Comparison of ENCODE assay signal across 10 mouse cellular contexts in the genomic region with DNA sequence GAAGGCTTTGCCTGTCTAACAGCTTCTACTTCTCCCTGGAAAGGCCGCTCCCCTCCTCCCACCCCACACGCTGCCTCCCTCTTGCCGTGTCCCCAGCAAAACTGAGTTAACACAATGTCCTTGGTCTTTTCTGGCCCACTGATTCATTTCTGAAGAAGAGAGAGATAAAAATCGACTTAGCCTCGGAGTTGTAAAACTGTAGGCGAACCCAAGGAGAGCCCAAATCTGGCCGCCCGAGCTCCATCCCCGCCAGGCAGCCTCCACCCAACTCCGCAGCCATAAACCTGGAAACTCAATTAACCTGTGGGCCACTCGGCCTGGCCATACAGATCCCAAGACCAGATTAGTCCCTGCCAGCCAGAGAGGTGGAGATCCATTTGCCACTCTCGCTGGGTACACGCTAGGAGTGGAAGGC. TPM values are rescaled to one million over a fixed set of nuclear protein-coding genes. Genes with fewer than 3 reads are reported as not detected.
DNase-seq lines count a peak whose midpoint lies in the region; ATAC-seq and TF ChIP-seq lines count a peak whose summit lies in the region.
"Had no signal": no experiment of that assay in that cellular context is flagged by ENCODE, and none has a peak within 500 bp of the region (broad histone marks: within the 10 kb centered on the region; RNA-seq: fewer than 3 reads in every experiment).

No protein-coding gene starts in this region.

- no peak overlapping the region for H3K9ac ChIP-seq in hindbrain, embryonic 14.5 days
- H3K9ac ChIP-seq in hindbrain, embryonic 16.5 days (ENCODE audit: low read depth, low read length): no peak overlapping the region
- H3K9ac ChIP-seq in ES-E14 (ENCODE audit: insufficient read depth, low read depth, low read length, poor library complexity, severe bottlenecking): no peak overlapping the region
- H3K9ac ChIP-seq: forebrain, postnatal 0 days had no signal

- H3K4me1 ChIP-seq in hindbrain, embryonic 14.5 days (replicated peaks; ENCODE audit: control insufficient read depth, insufficient read depth, low read length): no peaks in the 10 kb centered on the region
- H3K4me1 ChIP-seq in hindbrain, embryonic 16.5 days (ENCODE audit: control insufficient read depth, insufficient read depth, low read depth, low read length): no peaks in the 10 kb centered on the region
- H3K4me1 ChIP-seq in ES-E14 (ENCODE audit: control insufficient read depth in 2 of 2, insufficient read depth in 2 of 2, low read length in 2 of 2, poor library complexity in 1 of 2): peaks cover 0 to 27% of the 10 kb centered on the region in 2 experiments; a peak in 1 of 4 replicates
- H3K4me1 ChIP-seq in cortical plate, adult 2 months (ENCODE audit: control insufficient read depth, insufficient read depth, low read length): peaks cover 17% of the 10 kb centered on the region

- ATAC-seq in hindbrain, embryonic 14.5 days (ENCODE audit: low FRiP score): no peak
- ATAC-seq in hindbrain, embryonic 16.5 days: no peak
- ATAC-seq in monocyte, adult 5-6 weeks (replicated peaks; ENCODE audit: insufficient number of reproducible peaks, low FRiP score, low TSS enrichment, poor library complexity, severe bottlenecking): no peak
- ATAC-seq: forebrain, postnatal 0 days had no signal

- in situ Hi-C loops in ES-E14 (cut with MboI; ENCODE audit: low sequenced_read_pairs in 2 of 2, unreplicated experiment in 2 of 2): no loop called here

- no peak for TF ChIP-seq CTCF in cortical plate, adult 2 months (IDR thresholded peaks at IDR 0.05; ENCODE audit: extremely low read depth, insufficient read depth, low read length)

- no peak overlapping the region for H3K4me2 ChIP-seq in hindbrain, embryonic 14.5 days (replicated peaks)
- H3K4me2 ChIP-seq in hindbrain, embryonic 16.5 days (ENCODE audit: low read length): no peak overlapping the region

- no peaks in the 10 kb centered on the region for H3K9me3 ChIP-seq in hindbrain, embryonic 14.5 days (ENCODE audit: control insufficient read depth, low read length)
- no peaks in the 10 kb centered on the region for H3K9me3 ChIP-seq in hindbrain, embryonic 16.5 days (ENCODE audit: control insufficient read depth, low read length)
- no peaks in the 10 kb centered on the region for H3K9me3 ChIP-seq in ES-E14 (ENCODE audit: control insufficient read depth, insufficient read depth, low read depth, low read length)

- H3K36me3 ChIP-seq in hindbrain, embryonic 14.5 days (replicated peaks; ENCODE audit: control insufficient read depth, insufficient read depth): peaks cover 21% of the 10 kb centered on the region
- peaks cover 14% of the 10 kb centered on the region for H3K36me3 ChIP-seq in hindbrain, embryonic 16.5 days (ENCODE audit: control insufficient read depth, insufficient read depth, low read length)
- H3K36me3 ChIP-seq in ES-E14 (ENCODE audit: control insufficient read depth, insufficient read depth, low read length, poor library complexity, severe bottlenecking): no peaks in the 10 kb centered on the region

- intact Hi-C loops in left cerebral cortex, postnatal 4 days (cut with DNase I): no loop called here

- H3K27ac ChIP-seq in hindbrain, embryonic 14.5 days: peak overlapping the region; percentile 21; the same call in 1 of the 2 replicates
- H3K27ac ChIP-seq in hindbrain, embryonic 16.5 days (ENCODE audit: low read depth, low read length): no peak overlapping the region
- no peak overlapping the region for H3K27ac ChIP-seq in ES-E14 (ENCODE audit: insufficient read depth, low read depth, low read length, poor library complexity, severe bottlenecking)
- H3K27ac ChIP-seq in cortical plate, adult 2 months (ENCODE audit: insufficient read depth, low read length): peak overlapping the region; percentile 55

- H3K27me3 ChIP-seq in hindbrain, embryonic 14.5 days (ENCODE audit: control insufficient read depth, insufficient read depth, low read length): no peaks in the 10 kb centered on the region
- no peaks in the 10 kb centered on the region for H3K27me3 ChIP-seq in hindbrain, embryonic 16.5 days (replicated peaks; ENCODE audit: control insufficient read depth, insufficient read depth, low read length)

- 88% methylated on average over 13 of the region's 13 CpGs for WGBS in hindbrain, embryonic 14.5 days
- WGBS in hindbrain, embryonic 16.5 days: 90% methylated on average over 13 of the region's 13 CpGs

- no peak for DNase-seq in hindbrain, embryonic 14.5 days (ENCODE audit: low spot score)
- DNase-seq in ES-E14 (ENCODE audit: low read depth, low spot score): no peak
- peak; percentile 49 to 85 for DNase-seq in kidney, postnatal 25 days
- no peak for DNase-seq in c-Kit-positive CD71-positive TER-119-positive erythroid progenitor cells, embryonic 14.5 days (ENCODE audit: low spot score)
- DNase-seq in left cerebral cortex, postnatal 4 days: no peak
- DNase-seq: forebrain, postnatal 0 days had no signal

- no peak overlapping the region for H3K4me3 ChIP-seq in hindbrain, embryonic 14.5 days (replicated peaks; ENCODE audit: low read length)
- no peak overlapping the region for H3K4me3 ChIP-seq in hindbrain, embryonic 16.5 days (ENCODE audit: low read length)
- H3K4me3 ChIP-seq in ES-E14 (ENCODE audit: insufficient read depth in 1 of 2, low read depth in 1 of 2, low read length in 2 of 2, poor library complexity in 1 of 2, severe bottlenecking in 1 of 2): peak overlapping the region; percentile 2 to 30; a peak in 3 of 4 replicates
- no peak overlapping the region for H3K4me3 ChIP-seq in cortical plate, adult 2 months (ENCODE audit: insufficient read depth, low read length)

- no peak for TF ChIP-seq POLR2A in cortical plate, adult 2 months (IDR thresholded peaks at IDR 0.05; ENCODE audit: extremely low read depth, insufficient read depth, low read length)

TF ChIP-seq in ES-E14, 5 proteins besides CTCF, POLR2A, EP300 and RAD21:
- TF ChIP-seq CHD2 (IDR thresholded peaks at IDR 0.05; ENCODE audit: low read depth, low read length) (no peak), MAFK (IDR thresholded peaks at IDR 0.05; ENCODE audit: insufficient read depth, low read depth, low read length) (no peak), ZNF384 (IDR thresholded peaks at IDR 0.05; ENCODE audit: low read depth, low read length) (no peak), ZC3H11A (IDR thresholded peaks at IDR 0.05; ENCODE audit: borderline replicate concordance, low read depth, low read length) (no peak), HCFC1 (IDR thresholded peaks at IDR 0.05; ENCODE audit: borderline replicate concordance, insufficient read depth, low read length) (no peak)

RNA-seq across cellular contexts. Expression of a gene that starts 47.3 kb away (rescaled TPM):
- polyA plus RNA-seq in hindbrain, embryonic 14.5 days (2014; fragmentation: Nextera tagmentation; extraction: Ambion mirVana): 10.8 and 11.9 TPM in 2 replicates
- polyA plus RNA-seq in hindbrain, embryonic 16.5 days (2015; fragmentation: Nextera tagmentation; extraction: Ambion mirVana): 13.2 and 13.6 TPM in 2 replicates
- total RNA-seq in ES-E14 (2012; rRNA removed): 0.63 and 0.67 TPM in 2 replicates
- polyA plus RNA-seq in cortical plate, adult 2 months (2012; rRNA removed): 24.8 and 28.1 TPM in 2 replicates
- 0.19 to 0.29 TPM in 2 of 3 replicates, not detected in the other for total RNA-seq in monocyte, adult 5-6 weeks (2017)
- 10 to 100 TPM; 19.4 to 19.8 TPM for total RNA-seq in left cerebral cortex, postnatal 4 days (2021)
- total RNA-seq: MEL had no signal

Comparison
In these comparisons a context has a peak if more than half of its experiments do, and no peak if none do; other contexts are left out.
1. H3K27ac ChIP-seq: peak in hindbrain, embryonic 14.5 days (single experiment) and cortical plate, adult 2 months (single experiment); none in hindbrain, embryonic 16.5 days (single experiment) and ES-E14 (single experiment).
2. DNase-seq: peak in kidney, postnatal 25 days (2 of 2); none in hindbrain, embryonic 14.5 days (single experiment), ES-E14 (single experiment), c-Kit-positive CD71-positive TER-119-positive erythroid progenitor cells, embryonic 14.5 days (single experiment) and left cerebral cortex, postnatal 4 days (single experiment).
3. H3K4me3 ChIP-seq: peak in ES-E14 (2 of 2); none in hindbrain, embryonic 14.5 days (single experiment), hindbrain, embryonic 16.5 days (single experiment) and cortical plate, adult 2 months (single experiment).
4. RNA of a gene that starts 47.3 kb away (total RNA-seq): 19.4 to 19.8 TPM in left cerebral cortex, postnatal 4 days; 0.63 to 0.67 TPM in ES-E14 and 0.19 to 0.29 TPM in monocyte, adult 5-6 weeks; every median in the first group is over 10 times any median in the second.